Mouse (Mus musculus): ENCODE measurements around the gene 1700102P08Rik.

The 1700102P08Rik gene

GRCm38 (mm10) chr9:108412221-108412620, 19.6 kb downstream of the 1700102P08Rik start:
- peak; percentile 51 for DNase-seq

GRCm38 (mm10) chr9:108428384-108428783, 35.8 kb downstream of the 1700102P08Rik start, which contains the start of gene Ccdc36:
Ccdc36 (minus strand) TSS chr9:108428484.
- no peak for DNase-seq

GRCm38 (mm10) chr9:108431431-108432067, 38.9 kb downstream of the 1700102P08Rik start:
- DNase-seq, result no peak

GRCm38 (mm10) chr9:108436182-108436581, 43.6 kb downstream of the 1700102P08Rik start, which contains the start of gene BC048562:
BC048562 (plus strand) TSS chr9:108436482.
- DNase-seq, result no peak

- no peak for DNase-seq
Measured at GRCm38 (mm10) chr9:108439176-108439575, 46.6 kb downstream of the 1700102P08Rik start.

GRCm38 (mm10) chr9:108440485-108440884, 47.9 kb downstream of the 1700102P08Rik start:
- no peak for DNase-seq

GRCm38 (mm10) chr9:108441236-108441919, 48.8 kb downstream of the 1700102P08Rik start:
- no peak for DNase-seq

GRCm38 (mm10) chr9:108445125-108445524, 52.5 kb downstream of the 1700102P08Rik start:
- DNase-seq, result no peak

GRCm38 (mm10) chr9:108449860-108450259, 57.3 kb downstream of the 1700102P08Rik start:
- DNase-seq, result no peak

GRCm38 (mm10) chr9:108450292-108451169, 57.9 kb downstream of the 1700102P08Rik start:
- no peak for DNase-seq

GRCm38 (mm10) chr9:108451170-108451493, 58.5 kb downstream of the 1700102P08Rik start:
- DNase-seq, result no peak

GRCm38 (mm10) chr9:108451519-108452160, 59.0 kb downstream of the 1700102P08Rik start:
- DNase-seq, result no peak

- peak; percentile 85 for DNase-seq
Measured at GRCm38 (mm10) chr9:108452291-108452906, 59.8 kb downstream of the 1700102P08Rik start.

- DNase-seq, result no peak
Measured at GRCm38 (mm10) chr9:108452911-108453310, 60.3 kb downstream of the 1700102P08Rik start.

- DNase-seq, result no peak
Measured at GRCm38 (mm10) chr9:108453458-108453857, 60.9 kb downstream of the 1700102P08Rik start.

- DNase-seq, result no peak
Measured at GRCm38 (mm10) chr9:108454429-108454828, 61.8 kb downstream of the 1700102P08Rik start.

- no peak for DNase-seq
Measured at GRCm38 (mm10) chr9:108455747-108456571, 63.4 kb downstream of the 1700102P08Rik start.

- DNase-seq, result no peak
Measured at GRCm38 (mm10) chr9:108456953-108457352, 64.3 kb downstream of the 1700102P08Rik start.

GRCm38 (mm10) chr9:108459939-108460318, 67.3 kb downstream of the 1700102P08Rik start:
- DNase-seq, result no peak

All from kidney, adult 18-20 months (tissue).